Mouse (Mus musculus) adrenal gland, adult 18-20 months (tissue): ENCODE results near the gene Ppp1r1a. TPM values are rescaled to one million over a fixed set of nuclear protein-coding genes. Genes with fewer than 3 reads are reported as not detected.
A peak's percentile ranks its signal among the peaks of the same experiment; 100 is the strongest.

Source experiments
- DNase-seq, 2 experiments: peaks; one replicate each; pipeline ENCODE4 v3.0.0; 2021 to 2022; ENCODE audit warnings: low spot score in 2 of 2
- long read RNA-seq, 2 experiments: library from polyadenylated mRNA; stranded (forward); transcript quantifications; one replicate each; pipeline ENCODE4 v2.0.0; 2021
- total RNA-seq, 2 experiments: library from RNA; stranded (reverse); gene quantifications; 1 replicate in 1 of 2; 2 replicates in 1 of 2; pipeline ENCODE4 v1.2.3; 2021

Ppp1r1a gene
- total RNA-seq = 10 to 100 TPM; 18.1 to 19.8 TPM
- long read RNA-seq, experiment 1, transcript Ppp1r1a-201 (7 exons, 1,306 nt) = major isoform, 9 of 9 reads
- long read RNA-seq, experiment 1, partial matches to known transcripts = 0 of 9 reads
- long read RNA-seq, experiment 1, other reads (novel, unspliced or antisense) = 0 of 9 reads
- long read RNA-seq, experiment 2, transcript Ppp1r1a-201 (7 exons, 1,306 nt) = major isoform, 19 of 22 reads
- long read RNA-seq, experiment 2, partial matches to known transcripts = 1 of 22 reads
- long read RNA-seq, experiment 2, other reads (novel, unspliced or antisense) = 1 of 22 reads

- peak in 1 of 2 experiments; percentile 38 for DNase-seq
These were observed at the start of gene Ppp1r1a for GRCm38 (mm10) chr15:103537822-103538213. Gene Ppp1r1a (minus strand): TSS chr15:103538003.

GRCm38 (mm10) chr15:103585876-103586275 is 48.1 kb upstream of the Ppp1r1a start:
- no peak for DNase-seq

- no peak for DNase-seq
These were observed 27.2 kb upstream of the Ppp1r1a start, which contains the start of gene Glycam1 for GRCm38 (mm10) chr15:103564981-103565380. Gene Glycam1 (minus strand): TSS chr15:103565081.

DNA sequence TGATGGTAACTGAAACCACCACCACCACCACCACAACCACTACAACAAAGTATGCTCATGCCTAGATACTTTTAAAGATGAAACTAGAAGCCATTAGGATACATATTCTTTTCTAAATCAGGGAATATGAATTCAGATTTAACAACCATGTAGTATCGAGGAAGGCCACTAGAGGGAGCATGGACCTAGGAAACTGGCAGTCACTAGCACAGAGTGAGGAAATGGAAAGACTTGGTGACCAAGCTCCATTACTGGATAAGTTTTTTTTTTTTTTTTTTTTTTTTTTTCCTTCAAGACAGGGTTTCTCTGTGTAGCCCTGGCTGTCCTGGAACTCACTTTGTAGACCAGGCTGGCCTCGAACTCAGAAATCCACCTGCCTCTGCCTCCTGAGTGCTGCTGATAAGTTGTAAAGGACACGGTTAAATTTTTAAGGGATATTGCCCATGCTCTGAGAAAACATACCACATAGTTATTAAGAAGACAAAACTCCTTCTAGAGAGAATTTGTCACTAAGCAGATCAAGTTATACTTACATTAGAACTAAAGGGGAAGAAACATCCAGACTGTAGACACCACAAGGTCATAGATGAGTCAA is 14.4 kb upstream of the Ppp1r1a start:
- peak in 1 of 2 experiments; percentile 42 for DNase-seq

DNA sequence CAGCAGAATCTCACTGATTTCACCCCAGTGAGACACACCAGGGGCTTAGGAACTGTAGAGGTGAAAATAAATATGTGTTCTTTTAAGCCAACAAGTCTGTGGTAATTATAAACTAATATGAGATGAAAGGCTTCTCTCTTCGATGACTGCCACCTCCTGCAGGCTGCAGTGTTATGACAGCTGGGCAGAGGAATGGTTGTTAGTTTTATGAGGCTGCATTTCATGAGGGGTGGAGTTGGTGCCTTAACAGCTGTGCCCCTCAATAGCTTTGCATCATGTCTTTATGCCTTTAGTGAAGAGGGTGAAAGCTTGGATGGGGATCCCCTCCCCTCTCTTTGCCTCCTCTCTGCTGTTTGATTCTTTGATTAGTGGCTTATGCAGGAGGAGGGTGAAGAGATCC is 13.2 kb upstream of the Ppp1r1a start:
- DNase-seq = no peak

GRCm38 (mm10) chr15:103549475-103549874 is 11.7 kb upstream of the Ppp1r1a start:
- DNase-seq = no peak

DNA sequence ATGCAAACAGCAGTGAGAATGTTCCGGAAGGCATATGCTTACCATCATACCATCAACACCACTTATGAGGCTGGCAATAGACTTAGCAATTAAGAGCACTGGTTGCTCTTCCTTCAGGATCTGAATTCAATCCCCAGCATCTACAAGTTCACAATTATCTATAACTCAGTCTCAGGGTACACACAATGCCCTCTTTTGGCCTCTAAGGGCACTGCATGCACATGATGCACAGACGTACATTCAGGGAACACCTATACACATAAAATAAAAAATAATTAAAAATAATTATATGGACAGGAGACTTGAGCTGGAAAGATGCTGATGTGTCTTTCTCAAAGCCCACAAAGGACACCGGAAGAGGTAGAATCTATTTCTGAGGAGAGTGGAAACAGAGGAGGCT is 10.2 kb upstream of the Ppp1r1a start:
- DNase-seq = no peak

- DNase-seq = no peak
These were observed 4.7 kb upstream of the Ppp1r1a start for GRCm38 (mm10) chr15:103542526-103542925.

DNA sequence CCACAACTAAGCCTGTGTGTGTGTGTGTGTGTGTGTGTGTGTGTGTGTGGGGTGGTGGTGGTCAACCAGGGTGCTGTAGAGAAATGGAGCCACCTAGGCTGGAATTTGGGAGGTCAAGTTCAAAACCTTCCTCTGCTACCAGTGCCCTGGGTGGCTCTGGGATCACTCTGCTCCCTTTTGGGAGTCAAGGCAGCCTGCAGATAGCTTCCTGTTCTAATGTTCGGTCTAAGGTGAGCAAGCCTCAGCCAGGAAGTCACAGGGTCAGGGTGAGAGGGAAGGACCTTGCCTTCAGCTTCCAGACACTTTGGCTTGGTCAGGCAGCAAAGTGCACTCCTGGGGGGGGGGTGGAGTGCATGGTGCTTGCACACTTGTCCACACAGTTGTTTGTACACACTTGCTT is 2.8 kb upstream of the Ppp1r1a start:
- no peak for DNase-seq

- DNase-seq = no peak
These were observed 1.5 kb upstream of the Ppp1r1a start for GRCm38 (mm10) chr15:103539259-103539658.

DNA sequence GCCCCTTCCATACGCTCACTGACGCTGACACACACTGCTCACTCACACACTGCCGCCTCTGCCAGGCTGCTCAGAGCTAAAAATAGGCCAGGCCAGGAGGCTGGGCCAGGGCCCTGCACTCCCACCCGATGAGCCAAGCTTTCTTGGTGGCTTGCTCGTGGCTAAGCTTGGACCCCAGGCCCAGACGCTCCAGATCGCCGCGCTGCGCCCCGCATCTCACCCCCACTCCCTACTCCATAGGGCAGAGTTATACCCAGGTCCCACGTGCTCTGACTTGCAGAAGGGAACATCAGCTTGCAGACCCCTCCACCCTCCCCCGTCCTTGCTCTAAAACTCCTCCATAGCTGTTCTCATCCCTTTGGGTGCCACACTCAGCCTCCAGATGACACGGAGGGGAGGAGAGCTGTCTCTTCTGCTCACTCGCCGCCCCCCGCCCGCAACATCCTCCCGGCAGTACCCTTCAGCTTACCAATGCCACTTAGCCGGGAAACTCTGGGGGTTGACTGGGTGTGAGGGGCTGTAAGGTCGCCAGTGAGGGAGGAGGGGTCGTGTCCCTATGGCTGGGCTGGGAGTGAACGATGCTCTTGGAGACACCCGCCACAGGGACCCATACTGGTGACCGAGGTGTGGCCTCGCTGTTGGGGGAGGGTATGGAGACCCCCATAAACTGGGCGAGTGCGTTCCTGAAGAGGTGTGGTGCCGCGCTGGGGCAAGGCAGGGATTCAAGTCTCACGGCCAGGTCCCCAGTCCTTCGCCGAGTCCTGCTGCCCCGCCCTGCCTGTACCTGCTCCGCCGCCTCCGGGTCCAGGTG is 587 bp downstream of the Ppp1r1a start:
- no peak for DNase-seq

- DNase-seq = no peak
These were observed 1.3 kb downstream of the Ppp1r1a start for GRCm38 (mm10) chr15:103536456-103536855.

GRCm38 (mm10) chr15:103535786-103536185 is 2.0 kb downstream of the Ppp1r1a start:
- DNase-seq = no peak

DNA sequence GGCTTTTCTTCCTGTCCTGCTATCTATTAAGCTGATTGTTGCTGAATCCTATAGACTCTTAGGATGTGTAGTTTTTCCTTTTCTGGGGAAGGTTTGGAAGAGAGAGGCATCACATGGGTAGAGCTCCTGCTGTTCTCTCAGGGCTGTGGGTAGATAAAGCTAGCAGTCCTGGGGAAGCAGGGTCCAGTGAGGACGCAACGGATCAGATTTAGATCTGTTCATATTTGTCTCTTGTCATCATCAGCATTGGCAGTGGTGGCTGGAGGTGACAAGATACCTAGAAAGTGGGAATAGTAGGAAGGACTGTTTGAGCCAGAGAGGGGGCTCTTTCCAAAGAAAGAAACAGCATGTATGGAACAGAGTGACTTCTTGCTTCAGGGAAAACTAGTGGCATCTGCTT is 2.8 kb downstream of the Ppp1r1a start:
- no peak for DNase-seq

- no peak for DNase-seq
These were observed 3.7 kb downstream of the Ppp1r1a start for GRCm38 (mm10) chr15:103534054-103534620.

DNA sequence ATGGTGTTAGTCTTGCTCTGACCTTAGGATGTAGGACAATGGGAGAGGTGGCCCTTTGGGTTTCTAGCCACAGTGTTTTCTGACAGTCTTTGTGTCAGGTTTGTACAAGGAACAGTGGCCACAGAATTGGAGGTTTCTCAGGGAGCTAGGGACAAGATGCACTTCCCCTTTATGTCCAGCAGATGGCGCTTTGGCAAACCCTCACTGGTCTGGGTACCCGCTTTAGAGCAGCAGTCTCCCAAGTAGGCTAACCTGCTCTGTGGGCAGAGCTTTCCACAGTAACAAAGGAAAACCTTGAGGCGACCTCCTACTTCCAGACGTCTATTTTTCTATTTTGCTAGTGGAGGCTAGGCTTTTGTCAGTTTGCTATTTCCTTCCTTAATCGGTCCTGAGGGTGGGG is 7.4 kb downstream of the Ppp1r1a start:
- DNase-seq = peak in 1 of 2 experiments; percentile 25

DNA sequence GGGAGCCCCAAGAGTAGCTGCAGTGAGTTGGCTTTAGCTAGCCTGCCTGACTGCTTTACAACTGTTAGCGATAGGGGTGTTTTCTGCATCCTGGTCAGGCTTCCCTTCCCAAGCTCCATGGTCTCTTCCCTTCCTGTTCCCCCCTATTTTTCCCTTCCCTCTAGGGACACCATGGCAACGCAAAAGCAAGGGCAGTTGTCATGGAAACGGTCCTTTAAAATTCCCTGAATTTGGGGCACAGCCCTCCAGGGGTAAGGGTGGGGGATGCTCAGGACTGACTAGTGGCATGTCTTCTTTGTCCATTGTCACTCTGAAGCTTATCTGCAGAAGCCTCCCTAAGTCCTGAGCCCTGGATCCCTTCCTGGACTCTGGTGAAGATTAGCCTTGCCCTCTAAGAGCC is 14.6 kb downstream of the Ppp1r1a start:
- no peak for DNase-seq

DNA sequence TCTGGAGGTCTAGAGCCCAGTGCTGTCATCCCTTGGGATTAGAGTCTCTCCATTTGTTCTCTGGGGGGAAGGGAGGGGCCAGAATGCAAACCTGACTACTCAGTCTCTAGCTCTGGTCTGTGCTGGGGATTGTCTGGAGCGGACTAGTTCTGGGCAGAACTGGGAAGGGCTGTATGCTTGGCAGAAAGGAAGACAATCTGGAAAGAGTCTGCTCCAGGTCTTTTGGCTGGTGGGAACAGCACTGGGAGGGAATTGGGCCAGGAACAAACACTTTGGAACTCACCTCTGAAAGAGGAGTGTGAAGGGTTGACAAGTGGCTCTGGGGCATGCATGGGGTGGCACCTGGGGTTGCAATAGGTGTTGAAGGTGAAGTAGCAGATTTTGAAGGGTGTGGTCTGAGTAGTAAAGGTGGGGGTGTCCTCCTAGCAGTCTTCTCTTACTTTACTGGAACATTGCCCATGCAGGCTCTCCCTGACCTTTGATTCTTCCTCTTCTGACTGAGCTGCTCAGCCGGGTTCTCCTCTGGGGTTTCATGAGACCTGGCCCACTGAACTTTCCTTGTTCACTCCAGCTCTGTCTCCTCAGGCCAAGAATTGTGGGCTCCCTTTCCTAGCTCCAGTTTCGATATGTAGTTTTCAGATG is 15.2 kb downstream of the Ppp1r1a start:
- no peak for DNase-seq

GRCm38 (mm10) chr15:103519386-103520378 is 18.1 kb downstream of the Ppp1r1a start:
- no peak for DNase-seq
